Mouse (Mus musculus) frontal cortex, postnatal 36 days (tissue): ENCODE data around the gene Dmrt2.

Experiments
- DNase-seq, 2 experiments: peaks; one replicate each; pipeline ENCODE4 v3.0.0; 2022; ENCODE audit warnings: low spot score in 2 of 2

Dmrt2 gene

DNA sequence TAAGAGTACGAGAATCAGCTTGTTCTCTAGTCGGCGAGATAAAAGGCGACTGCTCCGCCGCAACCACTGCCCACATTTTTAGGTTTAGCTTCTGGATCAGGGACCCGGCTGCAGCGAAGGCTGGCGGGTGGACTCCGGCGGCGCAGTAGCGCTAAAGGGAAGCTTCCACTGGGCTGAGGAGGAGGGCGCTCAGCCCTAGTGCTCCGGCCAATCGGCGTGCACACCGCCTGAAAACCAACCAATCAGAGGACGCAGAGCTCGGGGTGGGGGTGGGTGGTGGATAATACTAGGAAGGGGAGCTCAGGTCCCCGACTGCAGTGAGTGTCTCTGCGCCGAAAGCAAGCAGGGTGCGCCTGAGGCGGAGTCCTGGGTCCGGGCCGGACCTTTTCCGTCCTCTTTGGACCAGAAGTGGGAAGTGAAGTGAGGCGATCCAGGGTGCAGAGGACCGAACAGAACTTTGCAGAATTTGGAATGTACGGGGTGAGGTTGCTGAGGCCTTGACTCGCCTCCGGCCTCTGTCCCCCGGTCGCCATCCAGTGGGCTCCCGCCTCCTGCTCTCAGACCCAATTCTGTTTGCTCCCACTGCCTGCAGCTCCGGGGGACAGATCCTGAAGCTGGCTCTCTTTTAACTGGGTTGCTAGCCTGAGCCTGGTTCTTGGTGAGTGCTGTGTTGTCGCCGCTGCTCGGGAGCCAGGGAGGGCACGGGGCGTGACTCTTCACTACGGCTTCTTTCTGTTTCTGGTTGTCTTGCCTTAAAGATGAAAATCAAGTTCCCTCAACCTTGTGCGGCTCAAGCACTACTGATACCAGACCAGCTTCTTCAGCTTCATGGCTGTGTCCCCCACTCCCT lies at the start of gene Dmrt2:
Dmrt2 (plus strand) TSS at position 311 of the 850 bp plus-strand sequence.
- peak; percentile 17 to 43 for DNase-seq

- peak in 1 of 2 experiments; percentile 77 for DNase-seq
Observed at GRCm38 (mm10) chr19:25628490-25628889, 43.7 kb upstream of the Dmrt2 start.

DNA sequence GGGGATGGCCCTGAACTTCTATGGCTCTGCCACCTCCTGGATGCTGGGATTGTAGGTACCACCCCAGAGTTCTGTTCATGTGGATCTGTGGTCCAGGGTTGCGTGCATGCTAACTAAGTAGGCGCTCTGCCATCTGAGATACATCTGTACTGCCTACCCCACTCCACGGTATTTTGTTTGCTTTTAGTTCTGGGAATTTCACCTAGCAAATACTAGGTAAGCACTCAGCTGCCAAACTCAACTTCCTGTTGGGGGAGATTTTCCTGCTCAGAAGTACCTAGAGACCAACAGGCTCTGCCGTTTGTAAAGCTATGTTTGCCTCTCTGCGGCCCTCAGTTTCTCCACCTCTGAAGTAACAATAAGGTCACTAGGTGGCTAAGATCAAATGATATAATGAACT lies 37.1 kb upstream of the Dmrt2 start:
- DNase-seq, result no peak

DNA sequence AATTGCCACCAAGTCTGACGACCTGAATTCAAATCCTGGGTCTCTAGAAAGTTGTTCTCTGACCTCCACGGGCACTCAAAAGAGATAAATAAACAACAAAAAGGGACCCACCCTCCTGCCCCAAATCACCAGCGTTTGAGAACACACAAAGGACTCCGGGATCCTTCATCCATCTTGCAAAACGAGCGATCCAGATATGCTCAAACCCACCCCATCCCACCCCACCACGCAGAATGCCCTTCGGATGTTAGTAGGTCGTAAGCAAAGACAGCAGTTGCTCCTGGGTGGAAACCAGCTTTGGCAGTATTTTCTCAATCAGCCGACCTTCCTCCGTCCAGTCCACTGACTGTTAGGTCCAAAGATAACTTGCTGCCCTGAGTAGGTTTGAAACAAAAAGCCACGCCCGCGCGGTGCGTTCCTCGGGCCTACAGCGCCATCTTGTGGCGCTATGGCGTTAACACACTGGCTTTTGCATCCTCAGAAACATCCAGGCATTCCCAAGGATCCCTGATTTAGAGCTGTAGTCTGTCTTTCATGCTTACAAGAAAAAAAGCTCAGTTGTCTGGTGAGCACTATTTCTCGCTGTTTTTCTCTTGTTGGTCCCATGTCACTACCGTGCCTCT lies 36.5 kb upstream of the Dmrt2 start:
- DNase-seq, result peak; percentile 59 to 79

GRCm38 (mm10) chr19:25638766-25639361 lies 33.3 kb upstream of the Dmrt2 start:
- no peak for DNase-seq

DNA sequence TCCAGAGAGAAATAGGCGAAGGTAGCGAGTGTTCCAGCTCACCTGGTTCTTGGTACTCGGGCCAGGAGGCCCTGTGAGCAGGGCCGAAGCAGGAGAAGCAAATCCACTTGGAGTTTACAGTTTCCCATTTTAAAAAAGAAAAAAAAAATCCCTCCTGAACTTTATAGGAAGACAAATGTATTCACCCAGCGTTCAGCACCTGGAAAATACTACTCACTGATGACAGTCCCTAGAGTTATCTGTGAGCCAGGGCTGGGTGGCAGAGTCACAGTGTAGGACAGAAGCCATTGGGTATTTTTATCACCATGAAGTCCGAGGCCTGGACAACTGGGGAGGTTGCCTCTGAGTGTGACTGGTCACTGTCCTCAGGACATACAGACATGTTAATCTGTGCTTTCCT lies 30.4 kb upstream of the Dmrt2 start:
- DNase-seq, result no peak

GRCm38 (mm10) chr19:25647136-25647535 lies 25.1 kb upstream of the Dmrt2 start:
- DNase-seq, result no peak

DNA sequence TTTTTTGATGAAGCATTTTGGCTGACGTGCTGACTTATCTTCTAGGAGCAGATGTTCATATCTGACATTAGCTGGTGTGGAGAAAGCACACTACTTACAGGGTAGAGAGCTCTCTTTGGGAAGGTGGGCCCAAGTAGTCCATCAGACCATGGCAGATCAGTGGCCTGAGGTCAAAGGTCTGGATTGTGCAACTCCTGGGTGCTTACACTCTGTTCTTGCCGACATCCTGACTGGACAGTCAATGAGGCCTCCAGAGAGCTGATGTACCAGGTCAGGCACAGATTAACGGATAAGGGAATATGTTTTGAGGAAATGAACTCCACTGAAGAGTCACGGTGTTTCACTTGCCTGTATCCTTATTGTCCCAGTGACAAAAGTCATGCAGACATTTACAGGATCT lies 23.5 kb upstream of the Dmrt2 start:
- no peak for DNase-seq

DNA sequence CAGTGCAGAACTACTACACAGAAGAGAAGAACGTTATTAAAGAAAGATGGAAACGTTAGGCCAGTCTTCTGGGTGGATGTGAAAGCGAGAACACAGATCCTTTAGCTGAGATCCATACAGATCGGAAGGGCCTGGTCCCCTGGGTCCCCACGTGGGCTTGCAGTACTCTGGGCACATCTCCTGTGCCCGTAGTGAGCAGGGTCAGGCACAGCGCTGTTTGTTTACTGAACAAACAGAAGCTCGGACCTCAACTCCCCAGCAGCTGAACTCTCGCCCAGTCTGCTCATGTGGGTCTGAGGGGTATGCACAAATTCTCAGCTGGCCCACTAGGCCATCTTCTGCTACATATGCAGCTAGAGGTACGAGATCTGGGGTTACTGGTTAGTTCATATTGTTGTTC lies 21.7 kb upstream of the Dmrt2 start:
- DNase-seq, result no peak

GRCm38 (mm10) chr19:25652560-25652959 lies 19.7 kb upstream of the Dmrt2 start:
- peak in 1 of 2 experiments; percentile 11 for DNase-seq

- no peak for DNase-seq
Observed at GRCm38 (mm10) chr19:25654034-25654749, 18.0 kb upstream of the Dmrt2 start.

GRCm38 (mm10) chr19:25665486-25666339 lies 6.5 kb upstream of the Dmrt2 start:
- DNase-seq, result no peak

- no peak for DNase-seq
Observed at GRCm38 (mm10) chr19:25667836-25668235, 4.4 kb upstream of the Dmrt2 start.

GRCm38 (mm10) chr19:25669593-25670248 lies 2.5 kb upstream of the Dmrt2 start:
- no peak for DNase-seq

- DNase-seq, result no peak
Observed at GRCm38 (mm10) chr19:25670571-25671285, 1.5 kb upstream of the Dmrt2 start.

DNA sequence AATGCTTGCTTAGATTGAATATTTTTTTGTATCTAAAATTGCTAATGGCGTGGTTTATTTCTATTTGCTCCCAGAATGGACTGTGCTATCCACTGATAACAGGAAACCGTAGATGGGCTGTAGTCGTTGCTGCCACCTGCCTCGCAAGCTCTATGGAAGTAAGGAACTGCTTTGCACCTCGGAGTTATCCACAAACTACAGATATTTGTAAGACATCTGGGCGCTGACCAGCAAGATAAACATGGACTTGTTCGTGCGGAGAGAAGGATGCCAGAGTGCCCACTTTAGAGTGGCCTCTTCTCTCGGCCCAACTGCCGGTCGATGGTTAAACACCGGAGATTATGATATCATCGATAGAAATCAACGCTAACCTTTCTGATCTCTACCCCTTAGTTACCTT lies 530 bp upstream of the Dmrt2 start:
- peak; percentile 14 to 16 for DNase-seq

DNA sequence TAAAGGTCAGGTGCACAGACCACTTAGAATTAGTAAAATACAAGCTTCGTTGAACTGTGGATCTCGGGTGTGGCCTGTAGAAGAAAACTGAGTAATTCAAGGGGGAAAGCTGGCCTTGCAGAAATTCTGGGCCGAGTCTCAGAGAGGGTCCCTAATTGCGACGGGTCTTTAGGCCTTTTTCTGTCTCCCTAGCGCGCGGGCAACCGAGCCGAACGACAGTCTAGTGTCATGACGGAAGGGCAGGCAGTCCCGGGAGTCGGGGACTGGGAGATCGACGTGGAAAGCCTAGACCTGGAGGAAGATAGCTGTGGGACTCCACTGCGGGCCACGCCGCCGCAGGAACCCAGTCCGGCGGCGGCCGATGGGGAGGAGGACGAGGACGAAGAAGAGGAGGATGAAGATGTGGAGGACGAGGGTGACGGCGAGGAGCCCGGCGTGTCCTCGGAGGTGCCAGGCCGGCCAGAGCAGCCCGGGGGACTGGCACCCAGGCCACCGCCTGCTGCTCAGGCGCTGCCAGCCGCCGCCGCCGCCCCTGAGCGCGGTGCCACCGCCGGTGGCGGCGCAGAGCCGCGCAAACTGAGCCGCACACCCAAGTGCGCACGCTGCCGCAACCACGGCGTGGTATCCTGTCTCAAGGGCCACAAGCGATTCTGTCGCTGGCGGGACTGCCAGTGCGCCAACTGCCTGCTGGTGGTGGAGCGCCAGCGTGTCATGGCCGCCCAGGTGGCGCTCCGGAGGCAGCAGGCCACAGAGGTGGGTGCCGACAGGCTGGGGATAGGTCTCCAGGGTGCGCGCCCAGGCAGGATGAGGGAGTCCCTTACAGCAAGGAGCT lies 1.2 kb downstream of the Dmrt2 start:
- peak; percentile 8 to 21 for DNase-seq

- DNase-seq, result no peak
Observed at GRCm38 (mm10) chr19:25674056-25674420, 1.8 kb downstream of the Dmrt2 start.

GRCm38 (mm10) chr19:25674744-25675143 lies 2.5 kb downstream of the Dmrt2 start:
- no peak for DNase-seq
